Mouse (Mus musculus): ENCODE results near the gene Kars. TPM values are rescaled to one million over a fixed set of nuclear protein-coding genes. Genes with fewer than 3 reads are reported as not detected.
A peak's percentile ranks its signal among the peaks of the same experiment; 100 is the strongest.

The Kars gene
- total RNA-seq (2014; fragmentation: Nextera tagmentation) (184 TPM in 2 replicates), total RNA-seq (2017) (177 TPM in 2 replicates), polyA plus RNA-seq (2012) (87.8 and 113 TPM in 2 replicates)

DNA sequence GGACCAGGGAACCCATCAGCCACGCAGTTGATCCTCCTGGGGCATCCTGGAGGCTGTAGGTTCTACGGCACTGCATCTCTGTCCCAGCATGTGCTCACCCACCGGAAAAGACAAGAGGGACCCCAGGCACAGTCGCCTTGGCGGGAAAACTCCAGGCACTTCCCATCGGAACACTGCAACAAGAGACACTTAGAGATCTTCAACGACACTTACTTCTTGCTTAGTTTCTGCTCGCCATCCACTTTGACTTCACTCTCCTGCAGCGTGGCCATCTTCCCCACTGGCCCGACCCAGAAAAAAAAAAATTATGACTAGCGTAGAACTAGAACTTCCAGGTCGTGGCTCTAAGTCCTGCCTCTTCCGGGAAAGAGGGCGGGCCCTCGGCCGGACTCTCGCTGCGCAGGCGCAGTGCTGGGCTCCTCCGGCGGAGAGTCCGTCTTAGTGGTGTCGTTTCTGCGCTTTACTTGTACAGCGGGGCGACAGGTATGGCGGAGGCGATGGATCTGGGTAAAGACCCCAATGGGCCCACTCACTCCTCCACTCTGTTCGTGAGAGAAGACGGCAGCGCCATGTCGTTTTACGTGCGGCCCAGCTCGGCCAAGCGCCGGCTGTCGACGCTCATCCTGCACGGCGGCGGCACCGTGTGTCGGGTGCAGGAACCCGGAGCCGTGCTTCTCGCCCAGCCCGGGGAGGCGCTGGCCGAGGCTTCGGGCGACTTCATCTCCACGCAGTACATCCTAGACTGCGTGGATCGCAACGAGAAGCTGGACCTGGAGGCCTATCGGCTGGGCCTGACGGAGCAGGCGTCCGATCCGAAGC is at the start of gene Kars, which contains the start of gene Terf2ip:
Gene Kars, minus strand, starts transcription at position 327 of the 819 bp plus-strand sequence.
Gene Terf2ip, plus strand, starts transcription at position 402 of the 819 bp plus-strand sequence.
- TF ChIP-seq POLR2AphosphoS5 (IDR thresholded peaks at IDR 0.05; ENCODE audit: insufficient replicate concordance, low read depth, low read length), result no peak
- TF ChIP-seq GATA1 (IDR thresholded peaks at IDR 0.05; ENCODE audit: borderline replicate concordance, low read length), result no peak
- TF ChIP-seq GATA2 (IDR thresholded peaks at IDR 0.05; ENCODE audit: borderline replicate concordance, low read depth, low read length), result no peak
- no peak for TF ChIP-seq TAL1 (conservative IDR thresholded peaks at IDR 0.05; ENCODE audit: low read depth, low read length)
- no peak for TF ChIP-seq CTCF (IDR thresholded peaks at IDR 0.05; ENCODE audit: low read depth, low read length)
- H3K9me3 ChIP-seq (replicated peaks), result no peaks in the 10 kb centered on the region
- H3K36me3 ChIP-seq (replicated peaks), result peaks cover 40% of the 10 kb centered on the region
- peaks cover 40% of the 10 kb centered on the region for H3K4me1 ChIP-seq (ENCODE audit: insufficient read depth, low read depth, low read length)
- DNase-seq (ENCODE audit: low spot score) (peak; percentile 82), ATAC-seq (ENCODE audit: extremely low read depth, insufficient number of reproducible peaks, low FRiP score, poor library complexity, severe bottlenecking) (peak; percentile 72)
- H3K27me3 ChIP-seq (ENCODE audit: insufficient read depth, low read length), result no peaks in the 10 kb centered on the region
- peak within 1 kb of the TSS; percentile 97 for H3K4me3 ChIP-seq (ENCODE audit: low read depth, low read length)

DNA sequence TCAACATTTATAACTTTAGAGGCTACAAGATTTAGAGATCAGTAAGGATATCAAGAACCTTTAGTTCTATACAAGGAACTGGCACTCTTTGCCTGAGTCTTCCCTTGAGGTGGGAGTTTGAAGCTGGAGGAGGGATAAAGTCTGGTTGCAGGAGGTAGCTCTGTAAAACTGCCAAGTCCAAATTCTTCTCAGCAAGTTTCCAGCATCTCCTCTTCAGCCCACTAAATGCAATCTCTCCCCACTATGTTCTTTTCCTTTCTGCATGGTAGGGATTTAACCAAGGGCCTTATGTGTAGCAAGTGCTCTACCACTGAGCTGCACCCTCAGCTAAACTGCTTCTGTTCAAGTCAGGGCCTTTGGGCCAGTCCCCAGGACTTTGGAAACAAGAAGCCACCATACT is 43.3 kb upstream of the Kars start:
- Histone ChIP-seq H3K36me3 (replicated peaks) (no peaks in the 10 kb centered on the region), H3K27me3 (ENCODE audit: insufficient read depth, low read length) (no peaks in the 10 kb centered on the region), H3K4me1 (ENCODE audit: insufficient read depth, low read depth, low read length) (no peaks in the 10 kb centered on the region), H3K9me3 (replicated peaks) (no peaks in the 10 kb centered on the region), H3K4me3 (ENCODE audit: low read depth, low read length) (no peak overlapping the region)
- no peak for DNase-seq (ENCODE audit: low spot score)
- no peak for ATAC-seq (ENCODE audit: extremely low read depth, insufficient number of reproducible peaks, low FRiP score, poor library complexity, severe bottlenecking)
- TF ChIP-seq GATA1 (IDR thresholded peaks at IDR 0.05; ENCODE audit: borderline replicate concordance, low read length) (no peak), GATA2 (IDR thresholded peaks at IDR 0.05; ENCODE audit: borderline replicate concordance, low read depth, low read length) (no peak), POLR2AphosphoS5 (IDR thresholded peaks at IDR 0.05; ENCODE audit: insufficient replicate concordance, low read depth, low read length) (no peak), CTCF (IDR thresholded peaks at IDR 0.05; ENCODE audit: low read depth, low read length) (no peak), TAL1 (conservative IDR thresholded peaks at IDR 0.05; ENCODE audit: low read depth, low read length) (no peak)

GRCm38 (mm10) chr8:112051537-112051936 is 40.4 kb upstream of the Kars start:
- H3K4me3 ChIP-seq (ENCODE audit: low read depth, low read length), result no peak overlapping the region
- TF ChIP-seq GATA2 (IDR thresholded peaks at IDR 0.05; ENCODE audit: borderline replicate concordance, low read depth, low read length) (no peak), POLR2AphosphoS5 (IDR thresholded peaks at IDR 0.05; ENCODE audit: insufficient replicate concordance, low read depth, low read length) (no peak), TAL1 (conservative IDR thresholded peaks at IDR 0.05; ENCODE audit: low read depth, low read length) (no peak), CTCF (IDR thresholded peaks at IDR 0.05; ENCODE audit: low read depth, low read length) (no peak), GATA1 (IDR thresholded peaks at IDR 0.05; ENCODE audit: borderline replicate concordance, low read length) (no peak)
- no peak for ATAC-seq (ENCODE audit: extremely low read depth, insufficient number of reproducible peaks, low FRiP score, poor library complexity, severe bottlenecking)
- H3K27me3 ChIP-seq (ENCODE audit: insufficient read depth, low read length), result no peaks in the 10 kb centered on the region
- no peaks in the 10 kb centered on the region for H3K36me3 ChIP-seq (replicated peaks)
- no peaks in the 10 kb centered on the region for H3K4me1 ChIP-seq (ENCODE audit: insufficient read depth, low read depth, low read length)
- H3K9me3 ChIP-seq (replicated peaks), result no peaks in the 10 kb centered on the region
- no peak for DNase-seq (ENCODE audit: low spot score)

- DNase-seq (ENCODE audit: low spot score) (no peak), ATAC-seq (ENCODE audit: extremely low read depth, insufficient number of reproducible peaks, low FRiP score, poor library complexity, severe bottlenecking) (no peak)
- Histone ChIP-seq H3K36me3 (replicated peaks) (no peaks in the 10 kb centered on the region), H3K4me3 (ENCODE audit: low read depth, low read length) (no peak overlapping the region), H3K9me3 (replicated peaks) (no peaks in the 10 kb centered on the region), H3K27me3 (ENCODE audit: insufficient read depth, low read length) (no peaks in the 10 kb centered on the region), H3K4me1 (ENCODE audit: insufficient read depth, low read depth, low read length) (no peaks in the 10 kb centered on the region)
- TF ChIP-seq GATA1 (IDR thresholded peaks at IDR 0.05; ENCODE audit: borderline replicate concordance, low read length) (no peak), GATA2 (IDR thresholded peaks at IDR 0.05; ENCODE audit: borderline replicate concordance, low read depth, low read length) (no peak), POLR2AphosphoS5 (IDR thresholded peaks at IDR 0.05; ENCODE audit: insufficient replicate concordance, low read depth, low read length) (no peak), CTCF (IDR thresholded peaks at IDR 0.05; ENCODE audit: low read depth, low read length) (no peak), TAL1 (conservative IDR thresholded peaks at IDR 0.05; ENCODE audit: low read depth, low read length) (no peak)
Observed at GRCm38 (mm10) chr8:112049984-112050383, 38.9 kb upstream of the Kars start.

DNA sequence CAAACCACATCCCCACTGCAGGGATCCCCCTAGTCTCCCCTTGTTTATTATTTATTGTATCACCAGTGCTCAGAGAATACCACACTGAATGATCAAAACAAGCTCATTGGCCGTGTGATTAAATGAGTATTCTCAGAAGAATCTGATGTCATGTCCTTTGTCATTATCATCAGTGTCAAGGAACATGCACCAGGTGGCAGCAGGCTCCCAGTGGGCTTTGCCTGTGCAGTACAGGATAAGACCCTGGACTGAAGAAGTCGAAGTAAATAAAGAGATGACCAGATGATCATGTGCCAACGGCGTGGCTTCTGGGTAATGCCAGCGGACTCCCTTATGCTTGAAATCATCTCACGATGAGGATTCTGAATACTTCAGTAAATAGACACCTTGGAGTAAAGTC is 37.2 kb upstream of the Kars start:
- TF ChIP-seq TAL1 (conservative IDR thresholded peaks at IDR 0.05; ENCODE audit: low read depth, low read length) (no peak), GATA2 (IDR thresholded peaks at IDR 0.05; ENCODE audit: borderline replicate concordance, low read depth, low read length) (no peak), POLR2AphosphoS5 (IDR thresholded peaks at IDR 0.05; ENCODE audit: insufficient replicate concordance, low read depth, low read length) (no peak), GATA1 (IDR thresholded peaks at IDR 0.05; ENCODE audit: borderline replicate concordance, low read length) (no peak), CTCF (IDR thresholded peaks at IDR 0.05; ENCODE audit: low read depth, low read length) (no peak)

GRCm38 (mm10) chr8:112045896-112046295 is 34.8 kb upstream of the Kars start:
- TF ChIP-seq GATA2 (IDR thresholded peaks at IDR 0.05; ENCODE audit: borderline replicate concordance, low read depth, low read length) (no peak), CTCF (IDR thresholded peaks at IDR 0.05; ENCODE audit: low read depth, low read length) (peak; percentile 84), GATA1 (IDR thresholded peaks at IDR 0.05; ENCODE audit: borderline replicate concordance, low read length) (no peak), TAL1 (conservative IDR thresholded peaks at IDR 0.05; ENCODE audit: low read depth, low read length) (no peak), POLR2AphosphoS5 (IDR thresholded peaks at IDR 0.05; ENCODE audit: insufficient replicate concordance, low read depth, low read length) (no peak)
- Histone ChIP-seq H3K9me3 (replicated peaks) (no peaks in the 10 kb centered on the region), H3K36me3 (replicated peaks) (no peaks in the 10 kb centered on the region), H3K4me3 (ENCODE audit: low read depth, low read length) (no peak overlapping the region), H3K4me1 (ENCODE audit: insufficient read depth, low read depth, low read length) (no peaks in the 10 kb centered on the region), H3K27me3 (ENCODE audit: insufficient read depth, low read length) (no peaks in the 10 kb centered on the region)
- ATAC-seq (ENCODE audit: extremely low read depth, insufficient number of reproducible peaks, low FRiP score, poor library complexity, severe bottlenecking) (peak; percentile 76), DNase-seq (ENCODE audit: low spot score) (peak; percentile 48)

More for the DNA sequence above, 37.2 kb upstream of the Kars start:
- Histone ChIP-seq H3K4me3 (ENCODE audit: low read depth, low read length) (no peak overlapping the region), H3K4me1 (ENCODE audit: insufficient read depth, low read depth, low read length) (no peaks in the 10 kb centered on the region), H3K36me3 (replicated peaks) (no peaks in the 10 kb centered on the region), H3K9me3 (replicated peaks) (no peaks in the 10 kb centered on the region), H3K27me3 (ENCODE audit: insufficient read depth, low read length) (no peaks in the 10 kb centered on the region)
- DNase-seq (ENCODE audit: low spot score) (no peak), ATAC-seq (ENCODE audit: extremely low read depth, insufficient number of reproducible peaks, low FRiP score, poor library complexity, severe bottlenecking) (no peak)
